Mouse (Mus musculus) right cerebral cortex, postnatal 36 days (tissue): ENCODE measurements around the gene Ccdc174.

Experiments
- DNase-seq, 2 experiments: peaks; one replicate each; pipeline ENCODE4 v3.0.0; 2022; ENCODE audit warnings: low spot score in 2 of 2, mixed read lengths in 1 of 2

The Ccdc174 gene

DNA sequence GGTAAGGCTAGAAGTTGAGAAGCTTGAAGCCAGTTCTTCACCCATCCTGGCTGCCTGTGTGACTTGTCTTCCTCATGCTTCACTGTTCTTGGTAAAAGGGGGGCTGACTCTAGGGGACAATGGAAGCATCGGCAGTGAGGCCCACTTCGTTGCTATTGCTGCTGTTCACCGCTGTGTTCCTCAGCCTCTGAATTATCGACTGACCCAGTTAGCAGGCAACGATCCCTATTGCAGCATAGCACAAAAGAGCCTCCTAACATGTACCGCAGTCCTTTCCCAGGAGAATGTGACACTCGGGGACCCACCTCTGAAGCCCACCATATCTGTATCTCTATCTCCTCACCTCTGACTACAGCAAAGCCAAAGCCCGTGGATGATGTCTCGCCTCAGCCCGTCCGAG is 39.9 kb downstream of the Ccdc174 start:
- DNase-seq = no peak

GRCm38 (mm10) chr6:91931231-91931630 is 53.4 kb downstream of the Ccdc174 start:
- DNase-seq = no peak

DNA sequence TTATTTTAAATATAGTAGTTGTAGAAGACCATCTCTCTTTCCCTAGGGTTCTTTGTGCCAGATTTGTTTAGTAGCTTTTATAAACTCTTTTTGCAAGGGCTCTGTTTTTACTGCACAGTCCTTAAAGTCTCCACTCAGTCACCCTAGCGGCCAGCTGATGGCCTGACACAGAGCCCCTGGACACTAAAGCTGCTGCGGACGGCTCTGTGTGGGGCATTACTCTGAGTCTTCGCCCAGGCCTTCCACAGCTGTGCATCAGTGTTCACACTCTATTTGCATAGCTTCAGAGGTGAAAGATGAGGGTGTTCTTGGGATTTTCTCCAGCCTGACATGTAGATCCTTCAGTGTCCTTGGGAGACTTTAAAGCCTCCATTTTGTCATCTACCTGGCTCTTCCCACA is 60.6 kb downstream of the Ccdc174 start:
- no peak for DNase-seq

DNA sequence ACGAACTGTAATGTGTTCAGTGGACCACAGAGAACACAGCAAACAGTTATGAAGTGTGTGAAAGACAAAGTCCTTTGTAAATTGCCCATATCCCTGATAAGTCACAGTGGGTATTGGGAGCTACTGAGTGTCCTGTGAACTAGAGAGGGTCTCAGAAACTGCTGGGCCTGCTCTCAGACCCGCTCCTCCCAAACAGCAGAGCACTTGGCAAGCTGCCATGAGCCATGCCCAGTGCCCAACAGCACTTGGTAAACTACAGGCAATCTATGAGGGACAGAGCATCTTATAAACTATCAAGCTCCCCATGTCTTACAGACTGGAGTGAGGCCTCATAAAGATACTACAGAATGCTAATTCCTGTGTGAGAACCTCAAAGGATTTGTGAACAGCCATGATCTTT is 70.6 kb downstream of the Ccdc174 start:
- DNase-seq = no peak
